Mouse (Mus musculus): ENCODE results near the gene Gm37240.

DNA sequence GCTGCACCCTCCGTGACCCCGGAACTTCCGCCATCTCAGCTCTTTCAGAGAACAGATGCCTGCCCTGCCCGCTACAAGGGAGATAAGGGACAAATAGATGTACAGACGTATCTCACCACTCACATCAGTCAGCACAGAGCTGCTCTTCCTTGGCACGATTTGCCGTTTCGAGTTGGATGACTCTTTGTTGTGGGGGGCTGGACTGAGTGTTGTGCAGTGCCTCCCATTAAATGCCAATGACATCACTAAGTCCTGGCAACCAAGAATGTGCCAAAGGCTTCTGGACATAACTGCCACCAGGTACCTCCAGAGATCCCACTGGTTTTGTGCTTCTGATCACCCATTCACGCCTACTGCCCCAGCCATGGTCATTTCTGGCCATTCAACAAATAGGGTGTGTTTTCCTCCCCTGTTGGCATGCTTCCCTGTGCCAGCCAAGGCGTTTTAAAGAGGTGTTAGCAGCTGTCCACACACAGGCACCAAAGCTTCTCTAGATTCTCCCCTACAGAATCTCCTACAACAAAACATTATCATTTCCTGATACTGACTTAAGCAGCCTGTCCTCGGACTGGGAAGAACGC, 1233.0 kb downstream of the Gm37240 start:
- TF ChIP-seq CTCF (IDR thresholded peaks at IDR 0.05; ENCODE audit: control insufficient read depth, insufficient read depth, low read length) (no peak), POLR2A (IDR thresholded peaks at IDR 0.05; ENCODE audit: borderline replicate concordance, control insufficient read depth, low read depth, low read length) (no peak)
